Mouse (Mus musculus) spleen, postnatal 14 days (tissue): ENCODE data around the gene Zfp985.
"Not testable (repeated sequence)": the region's sequence is repeated elsewhere in the genome, so short reads cannot be mapped to it uniquely, and the experiment has no call there.

Experiments used
- DNase-seq, 2 experiments: peaks; one replicate each; pipeline ENCODE4 v3.0.0; 2021 to 2022; ENCODE audit warnings: low spot score in 2 of 2

Gene Zfp985

GRCm38 (mm10) chr4:147553071-147553470 lies at the start of gene Zfp985:
Gene Zfp985 (plus strand): TSS chr4:147553277.
- not testable (repeated sequence) for DNase-seq

GRCm38 (mm10) chr4:147509174-147509573 lies 43.9 kb upstream of the Zfp985 start:
- no peak for DNase-seq

- no peak for DNase-seq
These were observed 34.1 kb upstream of the Zfp985 start for GRCm38 (mm10) chr4:147518981-147519380.

- DNase-seq, result no peak
These were observed 33.0 kb upstream of the Zfp985 start for GRCm38 (mm10) chr4:147520100-147520499.

- no peak for DNase-seq
These were observed 28.0 kb upstream of the Zfp985 start for GRCm38 (mm10) chr4:147525125-147525524.

GRCm38 (mm10) chr4:147530366-147530765 lies 22.7 kb upstream of the Zfp985 start:
- DNase-seq, result no peak

GRCm38 (mm10) chr4:147535916-147536315 lies 17.2 kb upstream of the Zfp985 start:
- not testable (repeated sequence) for DNase-seq

- no peak for DNase-seq
These were observed 15.4 kb upstream of the Zfp985 start for GRCm38 (mm10) chr4:147537702-147538101.

- DNase-seq, result not testable (repeated sequence)
These were observed 13.2 kb upstream of the Zfp985 start, which contains the start of gene Gm16503 for GRCm38 (mm10) chr4:147539918-147540317. Gene Gm16503 (plus strand): TSS chr4:147540218.

- DNase-seq, result no peak
These were observed 12.0 kb upstream of the Zfp985 start for GRCm38 (mm10) chr4:147541105-147541504.

- DNase-seq, result not testable (repeated sequence)
These were observed 1.3 kb downstream of the Zfp985 start for GRCm38 (mm10) chr4:147554361-147554760.

- not testable (repeated sequence) for DNase-seq
These were observed 3.8 kb downstream of the Zfp985 start for GRCm38 (mm10) chr4:147556921-147557320.

- DNase-seq, result not testable (repeated sequence)
These were observed 4.9 kb downstream of the Zfp985 start for GRCm38 (mm10) chr4:147558011-147558410.

GRCm38 (mm10) chr4:147559096-147559495 lies 6.0 kb downstream of the Zfp985 start:
- DNase-seq, result not testable (repeated sequence)

GRCm38 (mm10) chr4:147565426-147566220 lies 12.5 kb downstream of the Zfp985 start:
- no peak for DNase-seq

GRCm38 (mm10) chr4:147571156-147571555 lies 18.1 kb downstream of the Zfp985 start:
- DNase-seq, result not testable (repeated sequence)

GRCm38 (mm10) chr4:147579371-147579770 lies 26.3 kb downstream of the Zfp985 start:
- not testable (repeated sequence) for DNase-seq

GRCm38 (mm10) chr4:147586511-147587473 lies 33.7 kb downstream of the Zfp985 start:
- DNase-seq, result no peak

- DNase-seq, result not testable (repeated sequence)
These were observed 41.6 kb downstream of the Zfp985 start for GRCm38 (mm10) chr4:147594630-147595029.

- DNase-seq, result no peak
These were observed 44.6 kb downstream of the Zfp985 start for GRCm38 (mm10) chr4:147597685-147598084.

GRCm38 (mm10) chr4:147598831-147599230 lies 45.8 kb downstream of the Zfp985 start:
- no peak for DNase-seq

- DNase-seq, result no peak
These were observed 48.8 kb downstream of the Zfp985 start for GRCm38 (mm10) chr4:147601881-147602280.
